Mouse (Mus musculus) embryonic stem cell, embryonic (primary cell): ENCODE measurements around the gene Spon1.

Source experiments
- CTCF ChIA-PET, 4 experiments: fragments of 300-600 bp in 2 of 4; fragments of 350-600 bp in 2 of 4; sonication (Branson Sonifier 250); formaldehyde crosslinking; loops; one replicate each; lab custom pipeline; 2022; ENCODE audit warnings: inconsistent platforms in 2 of 4; lab: Charles Lee
- POLR2A ChIA-PET, 4 experiments: fragments of 300-600 bp in 2 of 4; fragments of 350-600 bp in 2 of 4; sonication (Branson Sonifier 250); formaldehyde crosslinking; loops; one replicate each; lab custom pipeline; 2022; ENCODE audit warnings: antibody characterized with exemption in 4 of 4, inconsistent platforms in 1 of 4; lab: Charles Lee

The Spon1 gene

DNA sequence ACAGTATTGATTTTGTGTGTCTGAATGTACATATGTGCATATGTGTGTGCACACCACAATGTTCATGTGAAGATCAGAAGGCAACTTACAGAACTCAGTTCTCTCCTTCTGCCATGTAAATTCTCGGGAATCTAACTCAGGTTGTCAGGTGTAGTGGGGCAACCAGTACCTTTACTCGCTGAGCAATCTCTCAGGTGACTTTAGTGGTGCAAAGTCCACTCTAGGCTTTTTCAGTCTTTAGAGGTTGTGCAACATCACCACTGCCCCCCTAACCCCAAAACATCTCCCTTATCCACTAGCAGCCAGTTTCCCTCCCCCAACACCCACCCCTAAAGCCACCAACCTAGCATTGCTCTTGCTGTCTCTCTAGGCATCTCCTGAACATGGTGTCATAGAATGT, 308.8 kb downstream of the Spon1 start:
- CTCF ChIA-PET: no interaction called here
- POLR2A ChIA-PET: no interaction called here

DNA sequence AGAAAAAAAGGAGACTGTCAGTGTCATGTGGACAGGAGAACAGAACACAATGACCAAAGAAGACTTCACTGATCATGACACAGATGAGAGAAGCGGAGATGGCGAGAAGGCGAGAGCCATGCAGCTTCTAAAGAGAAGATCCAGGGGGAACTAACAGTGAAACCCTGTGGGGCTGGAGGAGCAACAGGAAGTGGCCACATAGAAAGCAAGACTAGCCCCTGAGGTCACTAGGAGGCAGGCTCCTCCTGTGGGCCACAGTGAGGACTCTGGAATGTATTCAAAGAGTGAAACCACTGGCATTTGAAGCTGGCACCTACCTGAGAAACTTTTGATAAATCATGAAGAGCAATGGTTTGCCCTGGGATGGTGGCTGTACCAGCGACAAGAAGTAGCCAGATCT, 313.5 kb downstream of the Spon1 start:
- POLR2A ChIA-PET: interaction anchor here in 2 of 4 experiments (0.6 to 2.3 kb wide), 4 partner anchors 8 to 37 kb away, joined by 3 to 5 read pairs (median 4); no protein-coding TSS in a partner anchor
- CTCF ChIA-PET: no interaction called here

DNA sequence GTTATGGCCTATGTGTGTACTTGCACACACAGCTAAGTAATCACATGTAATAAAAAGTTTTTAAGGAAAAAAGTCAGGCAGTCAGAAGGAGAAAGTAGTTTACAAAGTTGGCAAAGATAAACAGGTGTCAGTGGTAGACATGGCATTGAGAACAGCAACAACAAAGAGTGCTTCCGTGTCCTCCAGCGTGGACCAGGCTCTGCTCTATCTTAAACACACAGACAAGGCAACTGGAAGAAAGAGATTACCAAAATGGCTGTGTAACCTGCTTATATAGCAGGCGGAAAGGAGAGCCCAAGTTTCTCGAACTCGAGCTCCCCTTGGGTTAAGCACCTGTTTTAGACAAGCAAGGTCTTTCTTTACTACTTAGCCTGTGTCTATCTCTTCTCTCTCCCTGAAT, 314.5 kb downstream of the Spon1 start:
- ChIA-PET POLR2A (interaction anchor here in 2 of 4 experiments (0.6 to 2.9 kb wide), 3 partner anchors 9 to 36 kb away, joined by 3 to 20 read pairs (median 3); no protein-coding TSS in a partner anchor), CTCF (interaction anchor here in 1 of 4 experiments (0.6 kb wide), 1 partner anchor 603 kb away, joined by 15 read pairs; no protein-coding TSS in a partner anchor)

DNA sequence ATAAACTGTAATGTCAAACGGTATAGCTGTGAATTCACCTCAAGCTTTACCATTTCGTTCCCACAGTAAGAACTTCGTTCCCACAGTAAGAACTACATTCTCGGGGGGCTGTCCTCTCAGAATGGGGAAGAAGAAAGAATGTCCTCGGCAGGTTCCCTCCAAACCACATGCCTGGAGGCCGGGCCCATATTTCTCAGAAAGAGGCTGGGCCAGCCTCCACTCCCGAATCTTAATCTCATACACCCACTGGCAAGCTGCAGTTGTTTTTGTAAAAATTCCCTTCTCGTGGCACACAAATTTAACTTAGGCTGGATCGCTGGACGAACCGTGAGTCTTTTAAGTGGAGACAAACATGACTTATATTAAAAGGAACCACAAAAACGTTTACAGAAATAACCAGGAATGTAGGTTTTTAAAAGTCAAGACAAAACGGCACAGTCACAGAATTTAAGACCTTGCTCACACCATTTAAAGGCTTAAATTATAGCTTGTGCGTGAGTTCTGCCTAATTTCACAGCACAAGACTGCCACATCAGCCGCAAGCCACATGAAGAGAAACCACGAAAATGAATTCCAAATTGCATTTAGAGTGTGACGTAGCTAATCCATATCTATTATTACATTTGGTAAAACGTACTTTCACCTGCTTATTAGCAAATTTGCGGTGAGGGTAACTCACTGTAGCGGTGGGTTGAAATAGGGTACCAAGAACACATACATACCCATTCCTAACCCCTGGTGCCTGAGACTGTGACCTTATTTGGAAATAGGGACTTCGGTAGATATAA, 316.0 kb downstream of the Spon1 start:
- ChIA-PET POLR2A (interaction anchor here in 2 of 4 experiments (1.0 to 2.9 kb wide), 6 partner anchors 9 to 194 kb away, joined by 3 to 20 read pairs (median 4); partner anchors contain the start of gene Psma1 (in 1 of the 2)), CTCF (no interaction called here)

DNA sequence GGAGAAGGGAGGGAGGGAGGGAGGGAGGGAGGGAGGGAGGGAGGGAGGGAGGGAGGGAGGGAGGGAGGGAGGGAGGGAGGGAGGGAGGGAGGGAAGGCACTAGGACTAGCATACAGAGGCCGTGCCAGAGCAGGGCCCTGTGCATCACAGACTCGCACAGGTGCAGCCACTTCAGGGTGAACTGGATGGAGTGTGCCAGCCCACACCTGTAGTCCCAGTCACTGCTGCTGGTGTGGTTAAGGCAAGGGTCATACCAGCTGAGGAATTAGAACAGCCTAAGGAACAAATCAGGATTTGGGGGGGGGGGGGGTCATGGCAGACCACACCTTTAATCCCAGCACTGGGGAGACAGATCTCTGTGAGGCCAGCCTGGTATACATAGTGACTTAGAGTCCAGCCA, 317.3 kb downstream of the Spon1 start:
- ChIA-PET CTCF (no interaction called here), POLR2A (interaction anchor here in 2 of 4 experiments (0.6 to 2.9 kb wide), 2 partner anchors 12 to 1468 kb away, joined by 6 to 20 read pairs; no protein-coding TSS in a partner anchor)

DNA sequence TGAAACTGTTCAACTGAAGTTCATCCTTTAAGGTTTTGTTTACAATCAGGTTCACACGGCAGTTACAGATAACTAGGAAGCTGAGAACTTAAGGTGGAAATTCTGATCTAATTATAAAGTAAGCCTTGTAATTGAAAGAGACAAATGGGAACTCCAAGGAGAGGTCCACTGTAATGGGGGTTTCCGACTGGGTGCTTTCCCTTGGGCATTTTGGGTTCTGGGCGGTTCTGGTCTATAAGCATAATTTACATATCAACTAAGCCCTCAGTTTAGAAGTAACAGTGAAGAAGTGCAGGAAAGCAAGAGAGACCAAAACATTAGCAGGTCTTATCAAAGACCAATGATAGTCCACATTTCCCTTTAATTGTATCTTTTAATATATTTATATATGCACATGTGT, 318.0 kb downstream of the Spon1 start:
- CTCF ChIA-PET: no interaction called here

DNA sequence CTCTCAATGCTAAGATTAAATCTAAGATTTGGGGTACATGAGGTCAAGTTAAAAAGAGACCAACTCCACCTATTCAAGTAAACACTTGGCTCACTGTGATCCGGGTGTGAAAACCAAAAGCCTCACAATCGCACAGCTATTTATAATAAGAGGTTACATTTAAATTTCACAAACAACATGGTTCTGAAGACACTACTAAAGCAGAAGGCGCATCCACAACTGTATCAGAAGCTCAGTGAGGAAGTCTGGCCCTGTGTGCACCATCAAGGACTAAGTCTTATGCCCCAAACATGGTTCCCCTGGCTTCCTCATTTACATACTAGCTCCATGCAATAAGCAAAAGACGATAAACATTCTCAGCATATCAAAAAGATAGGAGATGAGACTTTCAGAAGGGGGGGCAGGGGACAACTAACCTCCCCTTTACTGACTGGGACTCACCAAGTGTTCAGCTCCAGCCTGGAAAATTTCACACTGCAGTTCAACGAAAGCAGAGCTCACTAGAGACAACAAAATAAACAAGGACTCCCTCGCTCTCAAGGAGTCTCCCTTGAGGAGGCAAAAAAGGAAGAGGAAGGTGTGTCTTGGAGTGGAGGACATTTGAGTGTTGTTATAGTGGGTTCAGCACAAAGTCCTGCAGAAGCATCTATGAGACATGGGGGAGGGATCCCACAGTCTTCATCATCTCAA, 320.4 kb downstream of the Spon1 start:
- CTCF ChIA-PET: interaction anchor here in 2 of 4 experiments (0.7 to 1.1 kb wide), 2 partner anchors 12 to 52 kb away, joined by 3 to 4 read pairs; no protein-coding TSS in a partner anchor
- POLR2A ChIA-PET: interaction anchor here in 3 of 4 experiments (0.6 to 2.4 kb wide), 13 partner anchors 8 to 1187 kb away, joined by 3 to 15 read pairs (median 3); no protein-coding TSS in a partner anchor

More for the DNA sequence above, 318.0 kb downstream of the Spon1 start:
- POLR2A ChIA-PET: interaction anchor here in 2 of 4 experiments (0.6 kb wide), 2 partner anchors 209 to 1469 kb away, joined by 5 to 6 read pairs; no protein-coding TSS in a partner anchor

DNA sequence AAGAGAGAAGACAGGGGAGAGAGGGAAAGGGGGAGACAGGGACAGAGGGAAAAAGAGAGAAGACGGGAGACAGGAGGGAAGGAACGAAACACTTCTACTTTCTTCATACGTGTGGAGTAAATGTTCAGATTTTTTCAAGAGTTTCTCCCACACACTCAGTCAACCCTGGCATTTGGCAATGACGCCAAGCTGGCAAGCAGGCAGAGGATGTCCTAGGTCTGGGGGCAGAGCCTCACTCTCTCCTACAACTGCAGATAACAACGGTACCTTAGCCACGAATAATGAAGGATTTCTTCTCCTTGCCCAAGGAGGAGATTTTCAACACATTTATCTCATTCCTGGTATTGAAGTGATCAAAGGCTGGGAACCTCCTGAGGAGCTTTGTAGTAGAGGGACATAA, 321.5 kb downstream of the Spon1 start:
- POLR2A ChIA-PET: interaction anchor here in 2 of 4 experiments (0.5 to 2.4 kb wide), 9 partner anchors 9 to 1188 kb away, joined by 3 to 15 read pairs (median 4); no protein-coding TSS in a partner anchor
- CTCF ChIA-PET: interaction anchor here in 1 of 4 experiments (0.9 kb wide), 1 partner anchor 775 kb away, joined by 3 read pairs; no protein-coding TSS in a partner anchor

DNA sequence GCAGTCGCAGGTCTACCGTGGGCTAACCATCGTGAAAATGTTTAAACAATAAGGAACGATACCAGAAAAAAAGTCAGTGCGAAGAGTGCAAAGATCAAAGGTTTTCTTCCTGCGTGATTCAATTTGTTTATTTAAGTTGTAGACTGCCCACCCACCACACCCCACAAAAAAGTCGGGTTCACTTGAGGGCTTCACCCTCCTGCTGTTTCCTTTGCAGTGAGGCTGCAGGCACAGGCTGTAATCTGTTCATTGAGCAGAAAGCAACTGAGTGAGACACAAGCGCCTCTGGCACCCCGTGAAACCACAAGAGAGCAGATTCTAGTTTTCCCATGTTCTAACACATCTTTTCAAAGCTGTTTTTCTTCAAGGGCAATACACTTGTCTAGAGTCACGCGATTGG, 322.2 kb downstream of the Spon1 start:
- POLR2A ChIA-PET: interaction anchor here in 2 of 4 experiments (0.5 to 2.4 kb wide), 8 partner anchors 10 to 956 kb away, joined by 3 to 15 read pairs (median 4); no protein-coding TSS in a partner anchor
- CTCF ChIA-PET: interaction anchor here in 1 of 4 experiments (0.9 kb wide), 1 partner anchor 776 kb away, joined by 3 read pairs; no protein-coding TSS in a partner anchor

DNA sequence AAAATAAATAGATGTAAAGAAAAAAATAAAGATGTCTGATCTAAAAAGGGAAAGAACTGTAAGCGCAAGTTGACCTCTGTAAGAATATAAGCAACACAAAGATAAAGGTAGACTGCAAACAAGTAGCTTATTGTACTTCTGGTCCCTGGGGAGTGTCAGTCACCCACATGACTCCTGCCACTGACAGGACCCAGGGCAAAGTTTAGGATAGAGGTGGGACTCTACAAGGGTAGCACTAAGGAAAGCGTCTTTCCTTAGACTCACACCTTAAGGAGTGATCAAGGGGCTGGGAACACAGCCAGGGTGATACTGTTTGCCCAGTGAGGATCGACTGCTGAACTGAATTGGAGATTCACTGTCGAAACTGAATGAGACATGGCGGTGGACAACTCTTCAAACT, 323.1 kb downstream of the Spon1 start:
- POLR2A ChIA-PET: interaction anchor here in 2 of 4 experiments (1.0 to 1.5 kb wide), 4 partner anchors 10 to 28 kb away, joined by 4 to 5 read pairs (median 4); no protein-coding TSS in a partner anchor
- CTCF ChIA-PET: no interaction called here

DNA sequence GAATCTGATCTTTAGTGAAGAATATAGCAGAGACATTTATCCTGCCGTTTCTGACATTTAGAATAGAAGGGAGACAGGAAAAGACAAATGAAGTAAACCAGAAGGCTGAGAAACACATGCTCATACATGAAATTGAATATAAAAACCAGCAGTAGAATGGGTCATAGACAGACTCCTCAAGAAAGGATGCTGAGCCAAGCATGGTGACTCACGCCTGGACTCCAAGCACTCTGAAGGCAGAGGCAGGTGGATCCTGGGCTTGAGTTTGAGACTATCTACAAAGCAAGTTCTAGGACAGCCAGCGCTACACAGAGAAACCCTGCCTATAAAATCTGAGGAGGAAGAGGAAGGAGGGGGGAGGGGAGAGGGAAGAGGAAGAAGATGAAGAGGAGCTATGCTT, 324.4 kb downstream of the Spon1 start:
- POLR2A ChIA-PET: interaction anchor here in 2 of 4 experiments (0.8 to 1.6 kb wide), 3 partner anchors 8 to 26 kb away, joined by 3 to 9 read pairs (median 4); no protein-coding TSS in a partner anchor
- CTCF ChIA-PET: no interaction called here

DNA sequence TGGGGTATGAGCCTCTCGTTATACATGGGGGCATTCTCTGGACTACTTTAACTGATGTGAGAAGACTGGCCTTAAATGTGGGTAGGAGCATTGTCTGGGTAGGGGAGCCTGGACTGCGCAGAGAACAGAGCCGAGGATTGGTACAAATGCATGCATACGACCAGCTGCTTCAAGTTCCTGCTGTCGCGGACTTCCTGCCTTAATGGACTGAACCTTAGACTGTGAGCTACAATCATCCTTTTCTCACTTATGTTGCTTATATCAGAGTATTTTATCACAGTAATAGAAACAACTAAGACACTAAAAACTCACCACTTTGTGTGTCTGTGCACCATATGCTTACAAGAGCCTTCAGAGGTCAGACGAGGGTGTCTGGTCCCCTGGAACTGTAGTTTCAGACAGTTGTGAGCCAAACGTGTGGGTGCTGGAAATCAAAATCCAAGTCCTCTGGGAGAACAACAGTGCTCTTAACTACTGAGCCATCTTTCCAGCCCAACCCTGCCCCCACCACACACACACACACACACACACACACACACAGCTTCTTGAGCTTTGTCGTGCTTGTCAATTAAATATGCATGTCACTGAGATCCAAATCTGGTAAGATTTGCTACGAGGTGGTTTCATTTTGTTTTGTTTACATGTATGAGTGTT, 325.2 kb downstream of the Spon1 start:
- ChIA-PET CTCF (no interaction called here), POLR2A (interaction anchor here in 2 of 4 experiments (0.8 to 1.9 kb wide), 5 partner anchors 9 to 28 kb away, joined by 3 to 9 read pairs (median 4); no protein-coding TSS in a partner anchor)
